Mouse (Mus musculus) right cerebral cortex, postnatal 25 days (tissue): ENCODE results near the gene Zfp84.
"Not testable (repeated sequence)": the region's sequence is repeated elsewhere in the genome, so short reads cannot be mapped to it uniquely, and the experiment has no call there.

Experiments
- DNase-seq: peaks from one replicate; pipeline ENCODE4 v3.0.0; 2022

Zfp84 gene

DNA sequence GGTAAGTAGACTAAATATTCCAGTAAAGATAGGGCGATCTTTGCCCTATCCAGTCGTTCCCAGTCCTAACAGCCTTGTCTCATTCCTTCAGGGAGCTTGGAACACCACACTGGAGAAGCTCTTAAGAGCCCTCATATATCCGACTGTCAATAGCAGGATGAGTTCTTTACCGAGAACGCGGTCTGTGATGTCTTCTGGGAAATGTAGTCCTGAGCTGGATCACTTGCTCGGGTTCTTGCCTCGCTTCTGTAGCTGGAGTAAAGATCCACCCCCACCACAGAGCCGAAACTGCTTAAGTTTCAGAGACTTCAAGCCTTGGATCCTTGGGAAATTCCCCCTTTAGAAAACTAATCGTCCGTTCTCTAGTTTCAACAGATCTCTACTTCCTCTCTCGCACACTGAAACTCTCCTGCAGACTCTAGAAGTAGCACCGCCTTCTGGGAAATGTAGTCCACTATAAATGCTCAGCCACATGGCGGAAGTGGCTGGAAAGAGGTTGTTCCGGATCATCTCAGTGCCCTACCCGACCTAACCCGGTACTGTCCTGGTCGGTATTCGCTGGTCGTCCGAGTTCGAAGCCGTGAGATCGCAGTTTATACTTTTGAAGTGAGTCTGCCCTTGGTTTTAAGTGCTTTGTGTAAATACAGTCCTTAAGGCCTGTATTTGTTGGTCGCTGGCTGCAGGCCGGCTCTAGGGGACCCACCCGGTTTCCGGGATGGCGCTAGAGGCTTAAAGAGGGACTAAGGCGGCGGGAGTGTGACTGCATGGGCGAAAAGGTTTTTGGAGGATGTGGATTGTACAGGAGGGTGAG, at the start of gene Zfp84:
Gene Zfp84, plus strand, starts transcription at position 463 of the 811 bp plus-strand sequence.
- peak; percentile 87 for DNase-seq

DNA sequence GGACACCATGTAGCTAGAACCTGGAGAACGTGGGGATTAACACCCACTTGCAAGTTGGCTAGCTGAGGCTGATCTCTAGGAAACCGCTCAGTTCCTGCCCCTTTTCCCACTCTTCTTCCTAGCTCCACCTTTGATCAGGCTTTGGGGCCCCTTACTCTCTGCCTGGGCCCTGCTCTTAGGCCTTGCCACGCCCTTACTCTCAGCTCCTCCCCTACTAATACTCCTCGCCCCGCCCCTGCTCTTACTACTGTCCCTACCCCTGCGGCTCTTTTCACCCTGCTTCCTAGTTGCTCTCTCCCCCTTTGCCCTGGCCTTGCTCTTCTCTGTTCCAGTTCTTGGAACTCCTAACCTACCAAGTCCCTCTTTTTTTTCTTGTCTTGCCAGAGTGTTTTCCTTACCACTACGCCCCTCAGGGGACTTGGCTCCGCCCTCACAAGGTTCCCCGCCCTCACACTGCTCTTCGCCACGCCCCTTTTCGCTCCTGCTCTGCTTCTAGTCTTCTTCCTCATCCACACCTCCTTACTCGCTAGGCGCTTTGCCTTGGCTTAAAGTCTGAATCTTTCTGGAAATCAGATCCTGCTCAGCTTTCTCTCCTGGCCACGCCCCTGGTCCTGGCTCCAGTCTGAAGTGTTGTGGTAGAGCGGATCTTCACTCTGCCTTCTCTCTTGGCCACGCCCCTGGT, 42.8 kb upstream of the Zfp84 start:
- DNase-seq, result not testable (repeated sequence)

- not testable (repeated sequence) for DNase-seq
These were observed 41.5 kb upstream of the Zfp84 start, which contains the start of gene Catsperg2 for GRCm38 (mm10) chr7:29726860-29727259. Catsperg2 (minus strand) TSS chr7:29727032.

DNA sequence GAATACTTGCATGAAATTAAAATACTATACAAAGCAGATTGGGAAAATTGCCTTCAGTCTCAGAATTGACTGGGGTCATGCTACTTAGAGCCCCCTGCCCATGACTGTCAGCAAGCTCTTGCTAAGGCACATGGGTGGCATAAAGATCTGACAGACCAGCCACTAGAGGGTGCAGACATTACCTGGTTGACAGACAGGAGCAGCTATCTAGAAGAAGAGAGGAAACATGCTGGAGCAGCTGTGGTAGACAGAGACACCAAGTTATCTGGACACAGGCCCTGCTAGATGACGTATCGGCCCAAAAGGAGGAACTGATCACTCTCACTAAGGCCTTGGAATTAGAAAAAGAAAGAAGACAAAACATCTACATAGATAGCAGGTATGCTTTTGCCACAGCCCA, 40.3 kb upstream of the Zfp84 start:
- DNase-seq, result no peak

- no peak for DNase-seq
These were observed 26.1 kb upstream of the Zfp84 start for GRCm38 (mm10) chr7:29742258-29742657.

DNA sequence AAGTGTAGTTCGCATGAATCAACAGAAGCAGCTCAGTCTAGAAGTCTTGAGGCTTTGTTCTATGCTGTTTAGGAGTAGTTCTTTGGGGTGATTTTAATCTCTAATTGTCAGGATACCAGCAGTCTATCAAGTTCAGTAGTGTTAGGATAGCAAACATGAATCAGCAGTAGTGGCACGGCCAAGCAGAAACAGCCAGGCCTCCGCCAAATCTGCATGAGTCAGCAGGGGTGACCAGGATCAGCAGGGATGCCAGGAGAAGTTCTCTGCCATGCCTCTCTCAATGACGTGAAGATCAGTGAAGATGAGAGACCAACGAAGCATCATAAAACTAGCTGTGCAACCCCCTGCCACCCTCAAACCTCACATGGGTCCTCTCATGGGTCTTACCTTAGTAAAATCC, 7.9 kb upstream of the Zfp84 start:
- DNase-seq, result no peak

DNA sequence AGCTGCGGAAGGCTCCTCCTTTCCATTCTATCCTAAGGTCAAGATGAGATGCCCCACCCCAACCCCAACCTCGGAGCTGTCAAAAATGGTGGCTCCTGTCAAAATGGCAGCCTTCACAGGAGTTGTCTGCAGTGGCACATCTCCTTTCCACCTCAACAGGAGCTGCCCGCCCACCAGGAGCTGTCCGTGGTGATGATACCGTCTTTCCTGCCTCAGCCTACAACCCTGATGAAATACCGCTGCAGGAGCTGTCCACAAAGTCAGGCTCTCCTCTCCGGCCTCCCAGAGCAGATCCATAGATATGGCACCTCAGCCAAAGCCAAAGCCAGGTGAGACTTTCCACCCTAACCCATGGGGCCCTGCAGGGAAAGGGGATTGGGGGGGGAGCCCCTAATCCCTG, 3.6 kb upstream of the Zfp84 start:
- no peak for DNase-seq

- DNase-seq, result peak; percentile 85
These were observed 1.2 kb upstream of the Zfp84 start for GRCm38 (mm10) chr7:29767058-29767686.

DNA sequence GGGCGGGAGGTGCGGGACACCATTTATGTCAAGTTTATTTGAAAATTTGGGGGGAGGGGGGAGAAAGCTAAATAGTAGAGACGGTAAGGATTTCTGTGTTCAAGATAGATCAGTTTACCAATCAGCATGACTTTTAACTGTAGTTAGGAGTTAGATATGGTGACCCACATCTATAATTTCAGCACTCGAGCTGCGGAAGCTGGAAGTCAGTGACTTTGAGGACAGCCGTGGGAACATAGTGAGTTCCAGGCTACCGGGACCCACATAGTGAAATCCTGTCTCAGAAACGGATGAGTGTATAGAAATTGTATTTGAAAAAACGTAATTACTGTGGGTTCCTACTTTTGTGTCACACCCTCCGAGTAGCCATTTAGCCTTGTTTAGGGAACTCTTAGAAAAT, 628 bp downstream of the Zfp84 start:
- no peak for DNase-seq

DNA sequence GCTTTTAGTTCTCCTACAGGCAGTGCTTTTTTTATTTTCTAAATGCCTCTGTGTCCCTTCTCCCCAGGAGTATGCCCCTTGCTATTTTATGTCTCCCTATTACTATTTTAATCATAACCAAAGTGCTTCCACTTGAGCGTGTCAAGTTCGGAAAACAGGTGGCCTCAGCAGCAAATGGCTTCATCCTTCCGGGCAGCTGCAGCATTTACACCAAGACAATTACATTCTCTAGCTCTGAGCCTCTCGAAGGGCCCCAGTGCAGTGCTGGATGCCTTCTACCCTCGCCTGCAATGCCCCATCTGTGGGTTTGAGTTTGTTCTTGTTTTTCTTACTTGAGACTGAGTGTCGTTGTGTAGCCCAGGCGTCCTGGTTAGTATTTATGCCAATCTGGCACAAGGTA, 5.2 kb downstream of the Zfp84 start:
- DNase-seq, result no peak

DNA sequence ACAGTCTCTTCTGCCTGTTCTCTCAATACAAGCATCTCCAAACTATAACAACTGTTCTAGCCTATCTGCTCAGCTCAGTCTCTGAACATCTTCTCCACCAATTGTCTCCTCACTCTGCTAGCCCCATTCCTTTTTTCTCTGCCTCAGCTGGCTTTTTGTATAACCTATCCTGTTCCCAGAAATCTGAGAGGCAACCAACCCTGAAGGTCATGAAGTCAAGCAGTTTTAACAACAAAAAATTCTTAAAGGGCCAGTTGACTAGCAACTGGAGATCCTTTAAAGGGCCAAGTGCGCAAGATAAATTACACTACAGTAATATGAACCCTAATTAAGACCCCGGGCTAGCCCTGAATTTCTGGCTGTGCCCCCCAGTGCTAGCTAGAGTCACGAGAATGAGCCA, 6.0 kb downstream of the Zfp84 start:
- no peak for DNase-seq

DNA sequence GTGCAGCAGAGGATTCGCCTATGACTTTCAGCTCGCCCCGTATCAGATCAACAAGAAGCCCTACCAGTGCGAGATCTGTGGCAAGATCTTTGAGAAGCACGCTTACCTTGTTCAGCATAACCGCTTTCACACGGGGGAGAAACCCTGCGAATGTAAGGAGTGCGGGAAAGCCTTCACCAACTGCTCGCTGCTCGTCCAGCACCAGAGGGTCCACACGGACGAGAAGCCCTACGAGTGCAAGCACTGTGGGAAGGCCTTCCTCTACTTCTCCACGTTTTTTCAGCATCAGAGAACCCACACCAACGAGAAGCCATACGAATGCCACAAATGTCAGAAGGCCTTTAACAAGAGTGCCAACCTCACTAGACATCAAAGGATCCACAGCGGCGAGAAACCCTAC, 8.2 kb downstream of the Zfp84 start:
- DNase-seq, result no peak

- no peak for DNase-seq
These were observed 9.0 kb downstream of the Zfp84 start for GRCm38 (mm10) chr7:29777372-29777771.

- DNase-seq, result peak; percentile 88
These were observed 15.7 kb downstream of the Zfp84 start, which contains the start of gene Zfp30 for GRCm38 (mm10) chr7:29783871-29784551. Zfp30 (plus strand) TSS chr7:29783998.

- DNase-seq, result no peak
These were observed 16.7 kb downstream of the Zfp84 start for GRCm38 (mm10) chr7:29785023-29785422.

DNA sequence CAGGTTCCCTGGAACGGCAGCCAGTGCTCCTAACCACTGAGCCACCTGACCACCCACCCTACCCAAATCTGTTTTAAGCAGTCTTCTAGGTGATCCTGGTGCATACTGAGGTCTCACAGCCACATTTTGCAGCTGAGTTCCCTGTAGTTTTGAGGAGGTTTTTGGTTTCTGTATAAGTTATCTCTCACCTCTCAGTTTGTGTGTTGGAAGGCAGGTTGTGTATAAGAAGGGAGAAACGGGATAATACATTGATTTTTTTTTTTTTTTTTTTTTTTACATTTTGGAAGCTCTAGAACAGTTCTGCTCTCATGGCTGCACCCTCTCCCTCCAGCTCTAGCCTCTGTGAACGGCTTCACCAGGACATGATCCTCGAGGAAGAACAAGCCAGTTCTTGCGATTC, 17.5 kb downstream of the Zfp84 start:
- no peak for DNase-seq

- DNase-seq, result no peak
These were observed 24.6 kb downstream of the Zfp84 start for GRCm38 (mm10) chr7:29792906-29793305.

GRCm38 (mm10) chr7:29807046-29807445, 38.7 kb downstream of the Zfp84 start:
- DNase-seq, result no peak

- DNase-seq, result no peak
These were observed 43.9 kb downstream of the Zfp84 start for GRCm38 (mm10) chr7:29812244-29812643.

GRCm38 (mm10) chr7:29814381-29814780, 46.0 kb downstream of the Zfp84 start:
- no peak for DNase-seq

- no peak for DNase-seq
These were observed 46.9 kb downstream of the Zfp84 start for GRCm38 (mm10) chr7:29815061-29815784.

DNA sequence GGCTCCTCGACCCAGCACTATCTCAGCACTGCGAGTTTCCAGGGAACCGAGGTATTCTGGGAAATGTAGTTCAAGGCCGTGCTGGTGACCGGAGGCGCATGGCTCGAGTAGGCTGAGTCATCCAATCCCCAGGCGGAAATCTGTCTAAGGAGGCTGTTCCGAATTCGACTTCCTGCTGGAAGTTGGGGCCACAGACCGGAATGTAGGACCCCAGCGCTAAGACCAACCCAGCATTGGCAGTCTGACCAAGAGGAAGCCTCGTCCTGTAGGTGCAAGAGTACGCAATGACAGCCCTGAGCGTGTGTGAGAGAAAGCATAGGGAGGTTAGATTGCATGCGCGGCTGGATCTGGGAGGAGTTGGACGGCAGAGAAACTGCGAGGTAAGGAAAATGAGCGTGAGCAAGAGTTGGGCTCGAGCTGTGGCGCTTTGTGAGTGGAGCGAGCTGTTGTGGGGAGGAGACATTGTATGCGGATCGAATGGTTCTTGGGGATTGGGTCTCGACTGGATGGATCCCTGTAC, 47.6 kb downstream of the Zfp84 start, which contains the start of gene Zfp790:
Gene Zfp790, plus strand, starts transcription at position 205 of the 520 bp plus-strand sequence.
- peak; percentile 88 for DNase-seq
